Mouse (Mus musculus) forebrain, embryonic 10.5 days (tissue): ENCODE measurements around the gene Myrfl. TPM values are rescaled to one million over a fixed set of nuclear protein-coding genes. Genes with fewer than 3 reads are reported as not detected.

Experiments
- DNase-seq: peaks from one replicate; pipeline ENCODE4 v3.0.0-alpha.2; 2017; ENCODE audit warnings: low spot score; ENCODE audit errors: extremely low spot score
- H3K27ac ChIP-seq: fragments of 300-500 bp; sonication (generic); 2 replicates; pipeline ENCODE4 v1.5.1; 2016; ENCODE audit warnings: mild to moderate bottlenecking
- H3K27me3 ChIP-seq: fragments of 300-500 bp; sonication (generic); 2 replicates; pipeline ENCODE4 v1.6.1; 2016; ENCODE audit warnings: mild to moderate bottlenecking; ENCODE audit not compliant: poor library complexity, severe bottlenecking
- H3K36me3 ChIP-seq: fragments of 300-500 bp; sonication (generic); replicated peaks from 2 replicates; pipeline ENCODE4 v1.6.1; 2016; ENCODE audit warnings: mild to moderate bottlenecking, moderate library complexity
- H3K4me1 ChIP-seq: fragments of 300-500 bp; sonication (generic); 2 replicates; pipeline ENCODE4 v1.6.1; 2016
- H3K4me3 ChIP-seq: fragments of 300-500 bp; sonication (generic); 2 replicates; pipeline ENCODE4 v1.5.1; 2016; ENCODE audit warnings: mild to moderate bottlenecking, moderate library complexity
- H3K9me3 ChIP-seq: fragments of 300-500 bp; sonication (generic); 2 replicates; pipeline ENCODE4 v1.6.1; 2016; ENCODE audit warnings: mild to moderate bottlenecking, moderate library complexity
- WGBS: fragments of 180-500 bp; shearing (Covaris S2); methylation state at CpG from one replicate; pipeline ENCODE4 v1.1.7; 2016; 5-methylcytosine and 5-hydroxymethylcytosine counted together
- polyA plus RNA-seq: library from polyadenylated mRNA; unstranded; fragments of >200 nt; fragmentation: Nextera tagmentation; extraction: Ambion mirVana; gene quantifications from 2 replicates; pipeline ENCODE4 v1.2.1, GENCODE M21; 2016

Myrfl gene
- polyA plus RNA-seq, 1 experiment from 2014 or later = not detected

DNA sequence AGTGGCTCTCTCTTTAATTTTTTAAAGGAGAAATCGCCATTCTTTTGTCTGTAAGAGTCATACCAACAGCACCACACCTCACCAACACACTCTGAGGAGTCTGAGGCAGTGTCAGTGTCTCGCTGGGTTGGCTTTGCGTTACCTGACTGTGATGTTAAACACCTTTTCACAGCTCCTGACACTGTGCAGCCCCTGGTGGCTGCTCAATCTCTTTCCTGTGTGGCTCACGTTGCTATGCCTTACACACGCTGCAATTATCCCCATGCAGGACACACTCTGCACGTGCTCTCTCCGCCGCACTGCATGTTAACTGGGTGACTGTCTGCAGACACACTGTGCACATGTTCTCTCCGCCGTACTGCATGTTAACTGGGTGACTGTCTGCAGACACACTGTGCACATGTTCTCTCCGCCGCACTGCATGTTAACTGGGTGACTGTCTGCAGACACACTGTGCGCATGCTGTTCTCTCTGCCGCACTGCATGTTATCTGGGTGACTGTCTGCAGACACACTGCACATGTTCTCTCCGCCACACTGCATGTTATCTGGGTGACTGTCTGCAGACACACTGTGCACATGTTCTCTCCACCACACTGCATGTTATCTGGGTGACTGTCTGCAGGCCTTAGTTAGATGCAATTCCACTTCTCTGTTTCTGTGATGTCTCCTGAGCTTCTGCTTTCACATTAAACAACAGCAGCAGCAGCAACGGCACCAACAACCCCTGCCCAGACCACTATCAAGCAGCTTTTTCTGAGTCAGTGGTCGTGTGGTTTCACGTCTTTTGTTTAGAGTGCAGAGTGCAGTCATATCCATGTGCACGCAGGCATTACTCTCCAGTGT is 27.2 kb upstream of the Myrfl start:
- Histone ChIP-seq H3K4me1 (no peaks in the 10 kb centered on the region), H3K27me3 (no peaks in the 10 kb centered on the region), H3K27ac (no peak overlapping the region), H3K9me3 (no peaks in the 10 kb centered on the region), H3K4me3 (no peak overlapping the region), H3K36me3 (peaks cover 81% of the 10 kb centered on the region)
- 95% methylated on average over 19 of the region's 19 CpGs for WGBS
- no peak for DNase-seq

GRCm38 (mm10) chr10:116922161-116922560 is 25.4 kb upstream of the Myrfl start:
- no peaks in the 10 kb centered on the region for H3K4me1 ChIP-seq
- no peaks in the 10 kb centered on the region for H3K9me3 ChIP-seq
- H3K36me3 ChIP-seq = peaks cover 80% of the 10 kb centered on the region
- H3K27ac ChIP-seq = no peak overlapping the region
- H3K27me3 ChIP-seq = no peaks in the 10 kb centered on the region
- H3K4me3 ChIP-seq = no peak overlapping the region
- DNase-seq = no peak
- 93% methylated on average over 15 of the region's 15 CpGs for WGBS

DNA sequence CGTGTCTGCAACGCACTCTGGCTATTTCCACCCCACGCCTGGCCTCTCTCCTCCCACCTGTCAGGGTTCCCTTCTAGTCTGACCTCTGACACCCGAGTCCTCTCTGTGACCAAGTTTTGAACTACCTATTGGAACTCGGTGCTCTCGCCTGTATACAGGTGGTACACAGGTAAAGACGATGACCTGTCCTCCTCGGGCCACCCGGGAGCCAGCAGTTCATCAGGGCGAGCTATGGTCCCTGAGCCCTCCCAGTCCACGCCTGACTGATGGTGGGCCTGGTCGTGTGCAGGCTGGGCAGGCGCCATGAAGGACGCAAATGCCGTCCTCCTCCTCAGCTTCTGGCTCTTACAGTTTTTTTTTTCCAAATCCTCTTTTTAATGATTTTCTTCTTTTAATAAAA is 24.7 kb upstream of the Myrfl start:
- Histone ChIP-seq H3K4me1 (no peaks in the 10 kb centered on the region), H3K27me3 (no peaks in the 10 kb centered on the region), H3K27ac (no peak overlapping the region), H3K4me3 (no peak overlapping the region), H3K9me3 (no peaks in the 10 kb centered on the region), H3K36me3 (peaks cover 80% of the 10 kb centered on the region)
- DNase-seq = no peak
- WGBS = 94% methylated on average over 15 of the region's 15 CpGs

- DNase-seq = no peak
- WGBS = 96% methylated on average over 8 of the region's 8 CpGs
- Histone ChIP-seq H3K27ac (no peak overlapping the region), H3K27me3 (no peaks in the 10 kb centered on the region), H3K4me3 (no peak overlapping the region), H3K36me3 (peaks cover 81% of the 10 kb centered on the region), H3K4me1 (no peaks in the 10 kb centered on the region), H3K9me3 (no peaks in the 10 kb centered on the region)
Observed at GRCm38 (mm10) chr10:116920641-116921040, 23.9 kb upstream of the Myrfl start.

GRCm38 (mm10) chr10:116919368-116920317 is 22.9 kb upstream of the Myrfl start:
- H3K4me3 ChIP-seq = no peak overlapping the region
- H3K4me1 ChIP-seq = no peaks in the 10 kb centered on the region
- no peak overlapping the region for H3K27ac ChIP-seq
- 91% methylated on average over 25 of the region's 25 CpGs for WGBS
- no peak for DNase-seq
- H3K36me3 ChIP-seq = peaks cover 81% of the 10 kb centered on the region
- no peaks in the 10 kb centered on the region for H3K9me3 ChIP-seq
- no peaks in the 10 kb centered on the region for H3K27me3 ChIP-seq

DNA sequence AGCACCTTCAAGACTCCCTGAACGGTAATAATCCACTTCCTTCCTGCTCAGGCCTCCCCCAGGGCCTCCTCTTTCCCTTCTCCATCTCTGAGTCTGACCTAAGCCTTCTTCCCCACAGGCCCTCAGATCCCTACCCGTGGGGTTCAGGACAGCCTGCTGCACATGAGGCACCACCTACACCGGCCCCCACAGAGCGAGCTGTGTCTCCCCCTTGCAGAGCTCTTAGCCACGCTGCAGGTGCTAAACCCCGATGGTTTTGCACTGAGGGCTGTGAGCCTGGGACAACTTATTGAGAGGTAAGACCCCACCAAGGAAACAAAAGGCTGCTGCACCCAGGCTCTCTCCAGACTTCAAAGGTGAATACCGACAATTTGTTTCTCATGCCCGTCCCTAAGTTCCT is 19.9 kb upstream of the Myrfl start:
- no peaks in the 10 kb centered on the region for H3K9me3 ChIP-seq
- H3K27me3 ChIP-seq = no peaks in the 10 kb centered on the region
- no peak for DNase-seq
- no peak overlapping the region for H3K27ac ChIP-seq
- no peak overlapping the region for H3K4me3 ChIP-seq
- 86% methylated on average over 8 of the region's 8 CpGs for WGBS
- H3K36me3 ChIP-seq = peaks cover 87% of the 10 kb centered on the region
- H3K4me1 ChIP-seq = no peaks in the 10 kb centered on the region

- Histone ChIP-seq H3K4me1 (no peaks in the 10 kb centered on the region), H3K4me3 (no peak overlapping the region), H3K27me3 (no peaks in the 10 kb centered on the region), H3K27ac (no peak overlapping the region), H3K36me3 (peaks cover 92% of the 10 kb centered on the region), H3K9me3 (no peaks in the 10 kb centered on the region)
- no peak for DNase-seq
- WGBS = 95% methylated on average over 8 of the region's 8 CpGs
Observed at GRCm38 (mm10) chr10:116915286-116915685, 18.6 kb upstream of the Myrfl start.

- H3K4me3 ChIP-seq = no peak overlapping the region
- H3K9me3 ChIP-seq = no peaks in the 10 kb centered on the region
- 93% methylated on average over 9 of the region's 9 CpGs for WGBS
Observed at GRCm38 (mm10) chr10:116914586-116914985, 17.9 kb upstream of the Myrfl start.

GRCm38 (mm10) chr10:116913647-116914273 is 17.0 kb upstream of the Myrfl start:
- Histone ChIP-seq H3K36me3 (peaks cover 95% of the 10 kb centered on the region), H3K27ac (no peak overlapping the region), H3K9me3 (no peaks in the 10 kb centered on the region), H3K4me3 (no peak overlapping the region), H3K27me3 (no peaks in the 10 kb centered on the region), H3K4me1 (no peaks in the 10 kb centered on the region)
- no peak for DNase-seq
- WGBS = 94% methylated on average over 17 of the region's 17 CpGs

More at GRCm38 (mm10) chr10:116914586-116914985, 17.9 kb upstream of the Myrfl start:
- no peaks in the 10 kb centered on the region for H3K4me1 ChIP-seq
- no peak overlapping the region for H3K27ac ChIP-seq
- no peaks in the 10 kb centered on the region for H3K27me3 ChIP-seq
- no peak for DNase-seq
- H3K36me3 ChIP-seq = peaks cover 94% of the 10 kb centered on the region

GRCm38 (mm10) chr10:116912850-116913249 is 16.1 kb upstream of the Myrfl start:
- Histone ChIP-seq H3K27ac (no peak overlapping the region), H3K9me3 (no peaks in the 10 kb centered on the region), H3K4me3 (no peak overlapping the region), H3K27me3 (no peaks in the 10 kb centered on the region), H3K36me3 (peaks cover 99% of the 10 kb centered on the region), H3K4me1 (no peaks in the 10 kb centered on the region)
- no peak for DNase-seq
- WGBS = 95% methylated on average over 9 of the region's 9 CpGs

DNA sequence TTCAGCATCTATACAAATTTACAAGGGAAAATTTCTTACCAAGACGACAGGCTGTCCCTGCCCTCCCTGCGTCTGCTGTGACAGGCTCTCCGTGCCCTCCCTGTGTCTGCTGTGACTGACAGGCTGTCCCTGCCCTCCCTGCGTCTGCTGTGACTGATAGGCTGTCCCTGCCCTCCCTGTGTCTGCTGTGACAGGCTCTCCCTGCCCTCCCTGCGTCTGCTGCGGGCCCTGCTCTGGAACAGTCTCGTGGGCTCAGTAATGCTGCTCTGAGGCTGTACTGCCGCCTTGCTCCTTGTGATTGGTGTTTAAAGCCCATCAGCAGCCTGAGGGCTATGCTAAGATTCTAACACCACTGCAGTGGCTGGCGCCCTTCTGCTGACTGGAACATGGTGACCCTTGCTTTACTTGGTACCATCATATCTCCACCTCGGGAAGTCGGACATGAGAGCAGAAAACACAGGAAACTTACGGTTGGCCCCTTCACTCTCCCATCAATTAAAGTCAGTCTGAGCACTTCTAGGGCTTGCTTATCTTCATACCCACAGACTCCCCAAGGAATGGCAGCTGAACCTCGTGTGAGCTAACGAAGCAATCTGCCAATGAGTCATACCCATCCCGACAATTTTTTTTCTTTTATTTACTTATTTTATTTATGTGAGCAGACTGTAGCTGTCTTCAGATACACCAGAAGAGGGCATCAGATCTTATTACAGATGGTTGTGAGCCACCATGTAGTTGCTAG is 12.4 kb upstream of the Myrfl start:
- no peak for DNase-seq
- WGBS = 91% methylated on average over 15 of the region's 15 CpGs
- H3K9me3 ChIP-seq = no peaks in the 10 kb centered on the region

GRCm38 (mm10) chr10:116906794-116907193 is 10.1 kb upstream of the Myrfl start:
- Histone ChIP-seq H3K27ac (no peak overlapping the region), H3K9me3 (no peaks in the 10 kb centered on the region), H3K27me3 (no peaks in the 10 kb centered on the region), H3K36me3 (peaks cover 85% of the 10 kb centered on the region), H3K4me1 (no peaks in the 10 kb centered on the region), H3K4me3 (no peak overlapping the region)
- 94% methylated on average over 9 of the region's 9 CpGs for WGBS
- DNase-seq = no peak

More for the DNA sequence above, 12.4 kb upstream of the Myrfl start:
- H3K36me3 ChIP-seq = peaks cover 99% of the 10 kb centered on the region
- no peak overlapping the region for H3K27ac ChIP-seq
- no peaks in the 10 kb centered on the region for H3K4me1 ChIP-seq
- H3K27me3 ChIP-seq = no peaks in the 10 kb centered on the region
- H3K4me3 ChIP-seq = no peak overlapping the region
